Mouse (Mus musculus): ENCODE measurements at regions not wholly inside any gene's neighbourhood (a gene's known extent, or its start where the extent isn't known, plus 50 kb on each side); places are given as distances from the start of the nearest gene placed in this dataset.

GRCm38 (mm10) chr7:138626061-138626460 is 219.8 kb upstream of the Ppp2r2d start:
- no peak for DNase-seq

GRCm38 (mm10) chr7:138620896-138621655 is 223.5 kb upstream of the Tcerg1l start:
- no peak for DNase-seq

DNA sequence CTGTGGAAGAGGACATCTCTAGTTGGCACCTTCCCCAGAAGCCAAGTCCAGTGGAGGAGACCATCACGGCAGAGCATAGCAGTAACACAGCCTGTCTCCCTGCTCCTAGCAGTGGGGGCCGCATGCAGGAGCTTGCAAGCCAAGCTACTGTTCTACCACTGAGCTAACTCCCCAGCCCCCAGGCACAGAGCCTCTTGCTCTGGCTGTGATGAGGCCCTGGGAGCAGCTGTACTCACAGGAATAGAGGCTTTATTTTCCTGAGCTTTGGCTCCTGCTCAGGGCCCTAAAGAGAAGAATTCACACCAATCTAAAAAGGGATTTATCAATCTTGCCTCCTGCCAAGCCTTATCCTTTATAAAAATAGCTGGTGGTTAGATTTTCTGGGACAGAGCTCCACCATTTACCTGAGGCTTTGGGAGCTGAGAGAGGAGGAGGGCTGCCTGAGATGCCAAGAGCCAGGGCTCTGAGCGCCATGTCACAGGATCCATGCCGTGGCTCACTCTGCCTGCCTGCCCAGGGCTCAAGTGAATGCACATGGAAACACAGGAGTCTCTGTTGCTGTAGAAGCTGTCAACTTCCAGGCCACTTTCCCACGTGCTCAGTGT is 222.7 kb upstream of the Tcerg1l start:
- no peak for DNase-seq

GRCm38 (mm10) chr7:138616468-138616867 is 218.9 kb upstream of the Tcerg1l start:
- no peak for DNase-seq

DNA sequence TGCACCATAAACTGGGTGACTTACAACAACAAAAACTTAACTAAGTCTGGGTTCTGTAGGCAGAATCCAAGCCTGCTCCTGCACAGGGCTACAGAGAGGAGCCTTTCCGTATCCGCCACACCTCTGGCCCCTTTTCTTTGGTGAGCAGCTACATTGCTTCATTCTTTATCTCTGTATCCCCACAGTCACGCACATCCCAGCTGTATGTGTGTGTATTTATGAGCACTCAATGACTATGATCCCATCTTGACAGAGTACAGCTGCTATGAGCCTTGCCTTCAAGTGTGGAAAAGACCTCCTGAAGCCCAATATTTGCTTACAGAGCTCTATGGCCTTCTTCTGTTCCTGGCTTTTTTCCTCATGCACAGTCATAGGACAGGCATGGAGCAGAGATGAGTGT is 212.1 kb upstream of the Tcerg1l start:
- DNase-seq = no peak

GRCm38 (mm10) chr7:138609124-138609523 is 211.6 kb upstream of the Tcerg1l start:
- no peak for DNase-seq

DNA sequence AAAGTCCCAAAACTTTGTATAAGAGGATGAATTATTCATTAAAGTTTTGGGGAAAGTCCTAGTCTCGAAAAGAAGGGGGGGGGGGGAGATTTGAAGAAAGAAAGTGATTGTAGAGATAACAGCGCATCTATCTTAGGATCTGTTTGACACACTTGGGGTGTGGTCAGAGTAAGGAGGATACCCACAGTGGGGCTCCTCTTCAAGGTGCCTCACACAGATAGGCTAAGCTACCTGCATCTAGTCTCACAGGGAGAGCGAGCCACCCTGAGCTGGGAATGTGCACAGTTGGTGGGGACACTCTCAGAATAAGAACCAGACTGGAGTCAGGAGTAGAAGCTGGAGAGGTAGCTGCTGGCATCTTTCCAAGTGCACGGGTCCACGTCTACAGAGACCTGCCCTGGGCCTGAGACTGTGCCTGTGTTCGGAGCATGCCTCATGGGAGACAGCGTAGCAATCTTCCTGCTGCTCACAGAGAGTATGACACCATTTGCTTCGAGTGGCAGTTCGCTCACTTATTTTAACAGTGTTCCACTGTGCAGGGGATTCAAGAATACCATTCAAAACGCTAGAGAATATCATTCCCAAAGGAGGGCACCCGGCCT is 208.9 kb upstream of the Tcerg1l start:
- DNase-seq = no peak

DNA sequence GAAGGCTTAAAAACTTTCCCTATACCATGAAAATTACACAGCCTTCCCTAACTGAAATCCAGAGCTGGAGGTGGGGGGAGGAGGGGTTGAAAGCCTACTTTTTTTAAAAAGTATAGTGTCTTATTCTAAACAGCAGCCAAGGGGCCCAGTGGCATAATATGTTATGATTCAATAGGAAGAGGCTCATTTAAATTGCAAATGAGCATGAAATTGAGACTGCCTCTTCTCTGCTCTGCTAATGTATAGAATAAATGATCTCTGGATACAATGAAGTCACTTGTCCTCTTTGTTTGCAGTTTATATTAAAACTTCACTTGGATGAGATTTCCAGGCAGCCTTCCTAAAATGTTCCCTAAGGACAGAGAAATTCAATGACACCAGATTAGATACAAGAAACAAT is 208.4 kb upstream of the Tcerg1l start:
- DNase-seq = no peak

GRCm38 (mm10) chr7:138601749-138602148 is 204.2 kb upstream of the Tcerg1l start:
- DNase-seq = no peak

DNA sequence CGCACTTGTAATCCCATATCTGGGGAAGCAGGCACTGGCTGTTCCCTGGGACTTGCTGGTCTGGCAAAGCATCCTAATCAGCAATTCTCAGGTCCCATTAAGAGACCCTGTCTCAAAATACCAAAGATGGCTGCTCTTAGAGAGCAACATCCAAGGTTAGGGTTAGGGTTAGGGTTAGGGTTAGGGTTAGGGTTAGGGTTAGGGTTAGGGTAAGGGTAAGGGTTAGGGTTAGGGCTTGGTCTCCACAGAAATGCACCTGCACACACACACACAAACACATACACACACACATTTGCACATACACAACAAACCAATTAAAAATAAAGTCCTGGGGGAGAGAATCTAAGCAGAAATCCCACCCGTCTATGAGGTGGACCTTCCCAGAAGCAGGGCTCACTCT is 195.8 kb upstream of the Tcerg1l start:
- no peak for DNase-seq

DNA sequence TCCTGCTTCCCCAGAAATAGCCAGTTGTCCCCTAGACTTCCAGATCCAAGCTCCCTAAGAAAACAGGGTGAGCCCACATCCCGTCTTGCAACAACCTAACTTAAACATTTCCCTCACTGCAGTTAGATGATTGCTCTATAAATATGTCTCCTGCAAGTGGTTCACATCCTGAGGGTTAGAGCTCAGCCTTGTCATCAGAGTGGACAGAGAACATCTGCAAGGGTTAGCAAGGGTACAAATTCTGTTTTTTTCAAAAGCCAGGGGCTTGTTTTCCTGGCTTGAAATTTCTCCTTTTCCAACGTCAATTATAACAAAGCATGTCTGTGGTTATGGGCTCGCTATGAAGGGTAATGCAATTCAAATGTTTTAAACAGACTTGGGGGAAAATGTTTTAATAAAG is 169.8 kb upstream of the Tcerg1l start:
- DNase-seq = no peak

- DNase-seq = no peak
Observed at GRCm38 (mm10) chr7:138551629-138552028, 154.1 kb upstream of the Tcerg1l start.

- DNase-seq = no peak
Observed at GRCm38 (mm10) chr7:138547881-138548280, 150.4 kb upstream of the Tcerg1l start.

DNA sequence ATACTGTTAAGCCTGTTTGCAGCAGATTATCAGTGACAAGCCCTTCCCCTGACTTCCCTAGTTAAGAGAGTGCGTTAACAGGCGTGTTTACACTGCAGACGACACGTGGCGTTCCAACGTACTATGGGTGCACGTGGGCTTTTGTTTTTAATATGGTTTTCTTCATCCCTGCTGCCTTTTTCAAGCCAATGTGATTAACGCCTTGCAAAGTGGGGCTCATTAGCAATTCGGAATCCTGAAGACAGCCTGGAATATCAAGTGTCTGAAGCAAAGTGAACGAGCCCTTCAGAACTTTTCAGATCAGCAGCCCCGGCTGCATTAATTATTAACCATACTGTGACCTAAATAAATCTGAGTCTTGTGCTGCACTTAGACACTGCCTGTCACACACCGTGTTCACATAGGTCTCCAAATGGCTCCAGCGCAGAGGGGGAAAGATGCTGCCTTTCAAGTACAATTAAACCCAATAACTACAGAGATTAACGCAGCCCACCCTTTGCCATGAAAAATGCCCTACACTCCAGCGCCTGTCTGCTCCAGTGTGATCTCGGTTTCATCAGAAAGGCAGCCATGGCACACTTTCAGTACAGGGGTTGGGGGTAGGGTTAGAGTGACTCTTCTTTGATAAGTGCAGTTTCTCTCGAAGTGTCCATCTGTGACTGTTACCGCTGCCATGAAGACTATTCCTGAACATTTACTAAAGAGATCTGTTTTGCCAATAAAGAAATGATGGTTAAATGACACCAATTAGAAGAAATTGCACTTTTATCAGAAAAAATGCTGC is 140.7 kb upstream of the Tcerg1l start:
- DNase-seq = peak; percentile 42 to 70

- no peak for DNase-seq
Observed at GRCm38 (mm10) chr7:138526143-138526542, 128.6 kb upstream of the Tcerg1l start.

- DNase-seq = peak; percentile 19 to 45
Observed at GRCm38 (mm10) chr7:138524936-138525335, 127.4 kb upstream of the Tcerg1l start.

GRCm38 (mm10) chr7:138514171-138514570 is 116.6 kb upstream of the Tcerg1l start:
- peak; percentile 43 to 51 for DNase-seq

- DNase-seq = no peak
Observed at GRCm38 (mm10) chr7:138505205-138505604, 107.7 kb upstream of the Tcerg1l start.

GRCm38 (mm10) chr7:138503986-138504385 is 106.5 kb upstream of the Tcerg1l start:
- DNase-seq = no peak

DNA sequence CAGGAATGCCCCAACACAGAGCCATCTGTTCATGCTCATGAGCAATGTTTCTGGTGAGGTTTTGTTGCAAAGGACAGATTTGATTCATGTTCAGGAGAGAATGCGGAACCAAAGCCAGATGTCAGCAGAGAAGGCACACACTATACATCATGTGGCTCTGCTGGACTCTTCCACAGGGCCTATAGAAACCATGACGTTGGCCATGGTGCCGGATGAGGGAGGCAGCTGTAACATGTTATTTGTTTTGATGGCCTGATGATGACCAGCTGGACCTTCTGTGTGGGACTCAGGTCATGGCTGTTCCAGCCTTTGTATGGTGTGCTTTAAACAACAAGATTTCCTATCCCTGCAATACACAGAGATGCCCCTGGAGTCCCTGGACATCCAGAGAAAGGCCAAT is 105.5 kb upstream of the Tcerg1l start:
- DNase-seq = no peak

DNA sequence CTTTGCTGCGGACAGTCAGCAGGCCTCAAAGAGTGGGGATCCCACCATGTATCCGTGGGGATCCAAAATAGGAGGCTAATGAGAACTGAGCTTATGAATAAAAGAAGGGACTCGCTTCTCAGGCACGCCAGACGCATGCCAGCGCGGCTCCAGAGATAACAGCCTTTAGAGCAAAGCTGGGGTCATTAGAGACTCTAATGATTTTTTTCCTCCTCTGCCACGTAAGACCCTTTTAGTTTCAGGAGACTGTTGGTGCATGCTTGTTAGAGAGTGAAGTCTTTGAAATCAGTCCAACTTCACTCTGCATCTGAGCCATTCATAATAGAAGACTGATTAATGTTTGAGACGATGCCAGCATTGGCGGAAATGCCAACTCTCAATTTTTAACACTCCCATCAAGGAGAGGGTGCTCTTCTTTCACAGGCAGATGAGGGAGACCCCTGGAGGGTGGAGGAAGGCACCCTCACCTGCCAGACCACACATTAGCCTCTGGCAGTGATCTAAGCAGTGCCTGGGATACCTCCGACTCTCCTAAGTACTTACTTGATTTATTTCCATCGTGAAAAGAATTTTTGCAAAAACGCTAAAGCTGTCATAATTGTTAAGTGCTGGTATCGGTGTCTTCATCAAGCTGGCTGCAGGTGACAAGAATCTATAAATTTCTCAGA is 104.0 kb upstream of the Tcerg1l start:
- DNase-seq = no peak

DNA sequence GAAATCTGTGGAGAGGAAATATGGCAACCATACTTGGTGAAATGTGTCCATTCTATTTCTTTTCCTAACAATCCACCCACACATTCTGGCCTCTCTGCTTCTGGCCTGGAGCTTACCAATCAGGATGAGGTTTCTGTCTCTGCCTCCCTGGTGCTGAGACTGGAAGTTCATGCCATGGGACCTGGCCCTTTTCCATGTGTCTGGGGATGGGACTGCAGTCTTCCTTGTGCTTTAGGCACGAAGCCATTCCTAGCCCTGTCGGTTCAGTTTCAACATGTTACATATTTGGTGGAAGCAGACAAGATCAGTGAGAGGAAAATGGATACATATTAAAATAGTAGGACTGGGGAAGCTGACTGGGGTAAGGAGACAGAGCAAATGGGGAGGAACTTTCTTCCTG is 100.2 kb upstream of the Tcerg1l start:
- DNase-seq = no peak

- DNase-seq = peak in 1 of 2 experiments; percentile 15
Observed at GRCm38 (mm10) chr7:138497202-138497601, 99.7 kb upstream of the Tcerg1l start.
